Mouse (Mus musculus) heart, embryonic 16.5 days (tissue): ENCODE results near the gene 4930451I11Rik. TPM values are rescaled to one million over a fixed set of nuclear protein-coding genes. Genes with fewer than 3 reads are reported as not detected.

Experiments used
- ATAC-seq: fragments of 200-750 bp; cut with Nextera tagmentation; replicated peaks from 2 replicates; pipeline ENCODE4 v1.8.0; 2017; ENCODE audit warnings: moderate number of reproducible peaks; ENCODE audit not compliant: insufficient read depth, low FRiP score; ENCODE audit errors: extremely low read depth
- H3K27ac ChIP-seq: fragments of 300-500 bp; sonication (generic); 2 replicates; pipeline ENCODE4 v1.5.1; 2014; ENCODE audit warnings: mild to moderate bottlenecking, low read length, control low read depth, moderate library complexity
- H3K27me3 ChIP-seq: fragments of 300-500 bp; sonication (generic); 2 replicates; pipeline ENCODE4 v1.6.1; 2014; ENCODE audit warnings: low read length, mixed read lengths; ENCODE audit not compliant: control insufficient read depth, insufficient read depth
- H3K36me3 ChIP-seq: fragments of 300-500 bp; sonication (generic); 2 replicates; pipeline ENCODE4 v1.6.1; 2014; ENCODE audit not compliant: control insufficient read depth, insufficient read depth
- H3K4me1 ChIP-seq: fragments of 300-500 bp; sonication (generic); 2 replicates; pipeline ENCODE4 v1.6.1; 2014; ENCODE audit warnings: low read length, mixed read lengths; ENCODE audit not compliant: control insufficient read depth, insufficient read depth
- H3K4me2 ChIP-seq: fragments of 300-500 bp; sonication (generic); 2 replicates; pipeline ENCODE4 v1.6.1; 2014; ENCODE audit warnings: low read depth, mild to moderate bottlenecking, control low read depth, low read length
- H3K4me3 ChIP-seq: fragments of 300-500 bp; sonication (generic); 2 replicates; pipeline ENCODE4 v1.5.1; 2014; ENCODE audit warnings: mild to moderate bottlenecking, control low read depth, low read length
- H3K9ac ChIP-seq: fragments of 300-500 bp; sonication (generic); 2 replicates; pipeline ENCODE4 v1.6.1; 2014; ENCODE audit warnings: low read length, control low read depth
- H3K9me3 ChIP-seq: fragments of 300-500 bp; sonication (generic); replicated peaks from 2 replicates; pipeline ENCODE4 v1.6.1; 2016; ENCODE audit warnings: low read length; ENCODE audit not compliant: control insufficient read depth
- WGBS: fragments of 180-500 bp; shearing (Covaris S2); extraction: QIAGEN DNeasy Blood & Tissue Kit; methylation state at CpG from one replicate; pipeline ENCODE4 v1.1.7; 2014; 5-methylcytosine and 5-hydroxymethylcytosine counted together
- polyA plus RNA-seq: library from polyadenylated mRNA; unstranded; fragments of >200 nt; fragmentation: Nextera tagmentation; extraction: Ambion mirVana; gene quantifications from 2 replicates; pipeline ENCODE4 v1.2.1, GENCODE M21; 2015

Gene 4930451I11Rik
- polyA plus RNA-seq, 1 experiment from 2014 or later = not detected

DNA sequence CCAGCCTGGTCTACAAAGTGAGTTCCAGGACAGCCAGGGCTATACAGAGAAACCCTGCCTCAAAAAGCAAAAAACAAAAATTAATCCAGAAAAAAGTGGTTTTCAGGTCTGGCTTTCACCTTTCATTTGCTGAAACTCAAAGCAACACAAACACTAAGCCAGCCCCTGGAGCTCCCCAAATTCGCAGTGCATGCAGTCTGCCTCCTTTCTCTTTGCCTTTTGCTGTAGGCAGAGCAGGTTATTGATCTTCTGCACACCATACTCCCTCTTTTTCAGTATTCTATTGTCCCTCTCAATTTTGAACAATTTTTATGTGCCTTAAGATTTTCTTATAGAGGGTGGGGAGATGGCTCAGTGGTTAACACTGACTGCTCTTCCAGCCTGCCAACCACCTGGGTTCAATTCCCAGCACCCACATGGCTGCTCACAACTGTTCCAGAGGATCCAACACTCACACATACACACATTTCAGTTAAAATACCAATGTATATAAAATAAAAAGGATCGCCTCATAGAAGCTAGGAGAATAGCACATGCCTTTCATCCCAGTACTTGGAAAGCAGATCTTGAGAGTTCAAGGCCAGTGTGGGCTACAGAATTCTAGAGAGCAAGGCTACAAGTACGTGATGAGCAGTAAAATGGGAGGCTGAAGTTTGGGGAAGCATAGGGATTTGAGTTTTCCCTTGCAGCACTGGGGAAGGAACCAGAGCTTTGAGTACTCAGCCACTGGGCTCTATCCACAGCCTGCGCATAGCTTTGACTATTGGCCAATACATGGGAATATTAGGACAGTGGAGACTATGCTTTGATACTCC, 37.8 kb downstream of the 4930451I11Rik start:
- peaks cover 41% of the 10 kb centered on the region for H3K36me3 ChIP-seq
- H3K9me3 ChIP-seq = no peaks in the 10 kb centered on the region
- peak overlapping the region; percentile 44; the same call in 1 of the 2 replicates for H3K27ac ChIP-seq
- peak overlapping the region; percentile 9; the same call in 1 of the 2 replicates for H3K9ac ChIP-seq
- 64% methylated on average over 4 of the region's 4 CpGs for WGBS
- H3K27me3 ChIP-seq = no peaks in the 10 kb centered on the region
- H3K4me2 ChIP-seq = peak overlapping the region; percentile 13; the same call in 1 of the 2 replicates
- H3K4me3 ChIP-seq = no peak overlapping the region
- ATAC-seq = no peak
- peaks cover 49% of the 10 kb centered on the region for H3K4me1 ChIP-seq

DNA sequence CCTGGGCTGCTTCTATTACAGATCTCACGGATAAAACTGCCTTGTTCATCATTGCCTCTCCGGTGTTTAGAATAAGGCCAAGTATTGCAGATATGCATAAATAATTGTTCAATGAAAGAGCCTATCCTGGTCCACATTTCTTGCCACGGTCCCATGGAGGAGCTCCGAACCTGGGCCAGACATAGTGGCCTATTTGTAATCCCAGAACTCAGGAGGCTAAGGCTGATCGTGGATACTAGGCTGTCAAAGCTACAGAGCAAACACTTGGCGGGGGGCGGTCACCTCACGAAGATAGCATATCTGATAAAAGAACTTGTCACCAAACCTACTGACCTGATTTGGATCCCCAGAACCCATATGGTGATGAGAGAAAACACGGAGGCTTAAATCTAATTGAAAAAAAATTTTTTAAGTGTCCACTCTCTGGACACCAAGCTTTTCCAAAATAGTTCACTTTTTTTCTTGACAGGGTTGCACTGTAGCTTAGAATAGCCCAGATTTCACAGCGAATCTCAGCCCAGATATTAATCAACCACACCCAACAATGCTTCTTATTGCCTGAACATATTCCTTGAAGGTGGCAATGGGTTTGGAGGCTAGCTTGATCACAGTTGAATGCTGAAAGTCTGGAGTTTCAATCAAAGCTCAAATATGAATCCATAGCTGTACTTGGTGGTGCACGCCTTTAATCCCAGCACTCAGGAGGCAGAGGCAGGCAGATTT, 38.6 kb downstream of the 4930451I11Rik start:
- Histone ChIP-seq H3K27me3 (no peaks in the 10 kb centered on the region), H3K9me3 (no peaks in the 10 kb centered on the region), H3K9ac (peak overlapping the region; percentile 59), H3K4me2 (peak overlapping the region; percentile 66), H3K4me3 (peak overlapping the region; percentile 97), H3K27ac (peak overlapping the region; percentile 94), H3K36me3 (peaks cover 44% of the 10 kb centered on the region), H3K4me1 (peaks cover 49% of the 10 kb centered on the region)
- WGBS = 15% methylated on average over 11 of the region's 11 CpGs
- no peak for ATAC-seq

DNA sequence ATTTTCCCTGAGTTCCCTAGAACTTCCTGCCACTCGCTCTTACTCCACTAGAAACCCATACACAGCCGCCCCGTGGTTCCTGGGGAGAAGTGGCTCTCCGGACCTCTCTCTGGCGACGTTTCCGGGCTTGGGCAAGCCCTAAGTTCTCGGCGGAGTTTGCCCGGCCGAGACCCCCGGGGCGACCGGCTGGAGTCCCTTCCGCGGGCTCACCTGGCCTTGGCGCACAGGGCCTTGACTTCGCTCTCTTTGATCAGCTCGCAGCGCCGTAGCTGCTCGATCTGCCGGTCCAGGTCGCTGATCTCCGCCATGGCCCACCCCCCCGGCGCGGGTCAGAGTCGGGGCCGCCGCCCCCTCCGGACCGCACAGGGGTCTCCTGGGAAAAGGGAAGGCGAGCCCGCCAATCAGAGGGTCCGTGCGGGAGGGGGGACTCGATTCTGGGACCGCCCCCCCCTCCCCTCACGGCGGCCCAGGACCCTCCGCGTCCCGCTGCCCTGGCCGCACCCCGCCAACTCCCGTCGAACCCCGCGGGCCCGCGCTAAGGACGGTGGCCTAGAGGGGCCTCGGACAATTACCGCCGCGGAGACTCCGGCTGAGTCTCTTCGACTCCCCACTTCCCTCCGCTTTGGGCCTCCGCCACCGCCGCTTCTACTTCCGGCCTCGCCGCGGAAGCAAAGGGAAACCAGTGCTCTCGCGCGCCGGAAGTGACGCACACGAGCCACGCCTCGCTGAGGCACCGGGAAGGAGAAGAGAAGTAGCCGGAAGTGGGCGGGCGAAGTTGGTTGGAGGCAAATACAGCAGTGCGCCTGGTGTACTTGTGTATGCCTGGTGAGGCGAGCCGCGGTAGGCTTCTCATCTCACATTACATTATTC, 39.4 kb downstream of the 4930451I11Rik start, which contains the start of gene Ppp4c:
Gene Ppp4c, minus strand, starts transcription at position 646 of the 870 bp plus-strand sequence.
- Histone ChIP-seq H3K9ac (peak within 1 kb of the TSS; percentile 97), H3K27ac (peak within 1 kb of the TSS; percentile 94), H3K4me2 (peak within 1 kb of the TSS; percentile 83), H3K4me3 (peak within 1 kb of the TSS; percentile 97), H3K9me3 (no peaks in the 10 kb centered on the region), H3K36me3 (peaks cover 50% of the 10 kb centered on the region), H3K27me3 (no peaks in the 10 kb centered on the region), H3K4me1 (peaks cover 45% of the 10 kb centered on the region)
- WGBS = under 1% methylated on average over 83 of the region's 83 CpGs
- ATAC-seq = peak; percentile 92

DNA sequence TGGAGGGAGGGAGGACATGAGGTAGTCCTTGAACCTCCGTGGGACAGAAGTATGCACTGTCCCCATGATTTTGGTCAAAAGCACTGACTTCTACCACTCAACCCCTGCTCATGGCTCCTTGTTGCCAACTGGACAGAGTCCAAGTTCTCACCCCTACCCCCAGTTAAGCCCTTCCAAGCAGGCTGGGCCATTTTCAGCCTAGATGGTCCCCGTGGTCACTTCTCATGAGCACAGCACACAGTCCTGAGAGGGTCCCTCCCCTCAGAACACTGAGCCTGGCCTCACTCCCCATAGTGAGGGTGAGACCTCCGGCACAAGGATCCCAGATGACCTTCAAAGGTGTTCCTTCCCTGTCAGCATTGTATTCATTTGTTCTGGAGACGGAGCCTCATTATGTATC, 42.3 kb downstream of the 4930451I11Rik start:
- Histone ChIP-seq H3K4me3 (no peak overlapping the region), H3K4me1 (peaks cover 19% of the 10 kb centered on the region), H3K9ac (no peak overlapping the region), H3K27me3 (no peaks in the 10 kb centered on the region), H3K4me2 (no peak overlapping the region), H3K9me3 (no peaks in the 10 kb centered on the region), H3K36me3 (peaks cover 49% of the 10 kb centered on the region), H3K27ac (no peak overlapping the region)
- 90% methylated on average over 4 of the region's 4 CpGs for WGBS
- ATAC-seq = no peak

DNA sequence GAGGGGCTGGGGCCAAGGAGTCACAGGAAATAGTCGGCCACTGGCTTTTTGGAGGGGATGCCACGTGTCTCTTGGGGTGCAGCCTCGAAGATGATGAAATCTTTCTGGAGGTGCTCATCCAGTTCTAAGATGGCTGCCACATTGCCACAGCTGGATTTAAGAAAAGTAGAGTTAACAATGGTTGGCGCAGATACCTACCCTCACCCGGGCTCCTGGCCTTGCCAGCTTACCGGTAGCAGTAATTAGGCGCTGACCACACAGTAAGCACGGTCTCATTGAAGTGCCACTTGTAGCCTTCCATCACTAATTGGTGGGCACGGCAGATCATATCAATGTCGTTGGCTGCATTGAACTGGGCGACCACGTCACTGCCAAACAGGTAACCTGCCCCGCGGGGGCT, 45.3 kb downstream of the 4930451I11Rik start:
- Histone ChIP-seq H3K4me1 (peaks cover 9% of the 10 kb centered on the region), H3K27ac (no peak overlapping the region), H3K27me3 (no peaks in the 10 kb centered on the region), H3K9me3 (no peaks in the 10 kb centered on the region), H3K4me3 (no peak overlapping the region), H3K4me2 (no peak overlapping the region), H3K9ac (no peak overlapping the region), H3K36me3 (peaks cover 49% of the 10 kb centered on the region)
- no peak for ATAC-seq
- WGBS = 89% methylated on average over 14 of the region's 14 CpGs

DNA sequence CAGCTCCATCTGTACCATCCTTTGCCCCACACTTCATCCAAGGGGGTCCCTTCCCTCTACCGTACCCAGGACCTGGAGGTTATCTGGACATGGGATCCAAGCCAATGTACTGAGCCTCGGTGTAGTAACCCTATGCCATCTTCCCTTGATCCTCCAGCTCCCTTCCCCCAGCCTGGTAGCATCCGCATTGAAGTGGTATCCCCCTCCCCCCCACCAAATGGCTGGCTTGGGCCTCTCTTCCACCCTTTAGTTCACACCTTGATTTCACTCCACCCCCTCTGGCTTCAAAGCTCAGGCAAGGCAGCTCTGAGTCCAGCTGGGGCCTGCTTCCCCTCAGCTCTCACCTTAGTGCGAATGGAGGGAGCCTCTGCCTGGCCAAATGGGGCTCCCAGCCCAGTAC, 46.4 kb downstream of the 4930451I11Rik start:
- Histone ChIP-seq H3K4me1 (peaks cover 11% of the 10 kb centered on the region), H3K4me3 (no peak overlapping the region), H3K9ac (no peak overlapping the region), H3K27me3 (no peaks in the 10 kb centered on the region), H3K27ac (no peak overlapping the region), H3K9me3 (no peaks in the 10 kb centered on the region), H3K4me2 (no peak overlapping the region), H3K36me3 (peaks cover 49% of the 10 kb centered on the region)
- no peak for ATAC-seq
- WGBS = 59% methylated on average over 4 of the region's 4 CpGs

DNA sequence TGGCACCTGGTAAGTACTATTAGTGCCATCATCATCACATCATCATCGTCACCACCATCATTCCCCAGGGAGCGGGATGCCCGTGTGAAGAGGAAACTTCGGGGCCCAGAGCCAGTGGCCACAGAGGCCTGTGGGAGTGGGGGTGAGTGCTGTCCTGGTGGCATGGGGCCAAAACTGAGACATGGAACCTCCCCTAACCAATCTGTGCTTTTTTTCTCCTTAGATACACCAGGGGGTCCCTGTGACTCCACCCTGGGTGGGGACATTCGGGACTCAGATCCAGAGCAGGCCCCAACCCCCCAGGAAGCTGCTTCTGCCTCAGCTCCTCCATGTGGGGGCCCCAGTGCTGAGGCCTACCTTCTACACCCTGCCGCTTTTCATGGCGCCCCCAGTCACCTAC, 47.0 kb downstream of the 4930451I11Rik start:
- Histone ChIP-seq H3K4me3 (no peak overlapping the region), H3K4me1 (peaks cover 16% of the 10 kb centered on the region), H3K9ac (no peak overlapping the region), H3K36me3 (peaks cover 44% of the 10 kb centered on the region), H3K9me3 (no peaks in the 10 kb centered on the region), H3K27me3 (no peaks in the 10 kb centered on the region), H3K27ac (no peak overlapping the region), H3K4me2 (no peak overlapping the region)
- no peak for ATAC-seq
- 75% methylated on average over 7 of the region's 7 CpGs for WGBS

DNA sequence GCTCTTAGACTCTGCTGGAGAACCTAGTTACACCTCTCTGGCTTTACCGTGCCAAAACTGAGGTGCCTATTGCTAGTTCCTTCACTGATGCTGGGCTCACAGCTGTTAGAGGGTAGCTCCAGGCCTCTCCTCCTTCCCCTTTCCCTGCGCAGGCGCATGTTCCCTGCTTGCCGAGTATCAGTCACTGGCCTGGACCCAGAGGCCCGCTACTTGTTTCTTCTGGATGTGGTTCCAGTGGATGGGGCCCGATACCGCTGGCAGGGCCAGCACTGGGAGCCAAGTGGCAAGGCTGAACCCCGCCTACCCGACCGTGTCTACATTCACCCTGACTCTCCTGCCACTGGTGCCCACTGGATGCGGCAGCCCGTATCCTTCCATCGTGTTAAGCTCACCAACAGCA, 48.7 kb downstream of the 4930451I11Rik start:
- WGBS = 76% methylated on average over 13 of the region's 13 CpGs
- H3K9ac ChIP-seq = no peak overlapping the region
- H3K36me3 ChIP-seq = peaks cover 34% of the 10 kb centered on the region
- no peak overlapping the region for H3K27ac ChIP-seq
- no peak overlapping the region for H3K4me2 ChIP-seq
- H3K27me3 ChIP-seq = no peaks in the 10 kb centered on the region
- ATAC-seq = no peak
- H3K9me3 ChIP-seq = no peaks in the 10 kb centered on the region
- H3K4me1 ChIP-seq = peaks cover 23% of the 10 kb centered on the region
- no peak overlapping the region for H3K4me3 ChIP-seq
